Mouse (Mus musculus): Measurements from ENCODE around the gene Crygb. TPM values are rescaled to one million over a fixed set of nuclear protein-coding genes. Genes with fewer than 3 reads are reported as not detected.
"Not testable (repeated sequence)": the region's sequence is repeated elsewhere in the genome, so short reads cannot be mapped to it uniquely, and the experiment has no call there.

Crygb gene
- polyA plus RNA-seq, 1 experiment from 2014 or later: not detected

DNA sequence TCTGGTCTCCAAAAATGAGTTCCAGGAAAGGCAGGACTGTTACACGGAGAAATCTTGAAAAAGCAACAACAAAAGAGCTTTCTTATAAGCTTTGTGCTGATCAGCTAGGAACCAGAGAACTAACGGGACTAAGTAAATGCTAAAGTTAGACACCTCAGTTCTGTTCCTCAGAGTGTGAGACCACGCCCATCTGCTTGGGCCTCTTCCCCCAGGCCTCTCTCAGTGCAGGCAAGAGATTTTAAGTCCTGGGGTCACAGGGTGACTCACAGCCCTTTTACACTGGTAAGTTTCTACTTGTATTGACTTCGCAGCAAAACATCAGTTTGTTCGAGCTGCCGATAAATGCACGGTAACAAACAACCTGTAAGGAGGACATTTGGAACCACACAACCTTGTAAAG, 30.4 kb downstream of the Crygb start:
- Histone ChIP-seq H3K27ac (no peak overlapping the region), H3K4me1 (replicated peaks) (peaks cover 14% of the 10 kb centered on the region), H3K36me3 (no peaks in the 10 kb centered on the region), H3K9me3 (no peaks in the 10 kb centered on the region), H3K27me3 (ENCODE audit: insufficient read depth, poor library complexity, severe bottlenecking) (peaks cover 6% of the 10 kb centered on the region; the same call in 1 of the 2 replicates), H3K4me3 (no peak overlapping the region)
- no peak for DNase-seq (ENCODE audit: low spot score)
- 63% methylated on average over 7 of the region's 7 CpGs for WGBS

GRCm38 (mm10) chr1:65050952-65051351, 31.1 kb downstream of the Crygb start, which contains the start of gene Cryge:
TSS of gene Cryge (minus strand) at chr1:65051149.
- not testable (repeated sequence) for H3K9me3 ChIP-seq; H3K4me3 ChIP-seq; H3K27ac ChIP-seq; H3K36me3 ChIP-seq; H3K27me3 ChIP-seq (ENCODE audit: insufficient read depth, poor library complexity, severe bottlenecking); DNase-seq (ENCODE audit: low spot score)
- 52% methylated on average over 12 of the region's 12 CpGs for WGBS
- H3K4me1 ChIP-seq (replicated peaks): peaks cover 14% of the 10 kb centered on the region

DNA sequence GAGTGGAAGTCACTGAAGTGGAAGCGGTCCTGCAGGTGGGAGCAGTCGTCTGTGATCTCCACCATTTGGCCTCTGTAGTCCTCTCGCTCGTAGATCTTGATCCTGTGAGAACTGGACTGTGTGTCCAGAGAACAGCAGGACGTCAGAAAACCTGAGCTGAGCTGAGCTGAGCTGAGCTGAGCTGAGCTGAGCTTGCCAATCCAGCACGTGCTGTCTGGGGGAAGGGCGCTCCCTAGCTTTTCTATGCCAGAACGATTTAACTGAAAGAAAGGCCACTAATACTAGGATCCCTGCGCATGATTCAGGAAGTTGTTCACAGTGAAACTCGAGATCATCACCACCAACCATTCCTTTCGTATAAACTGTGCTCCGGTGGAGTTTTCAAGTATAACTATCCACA, 33.3 kb downstream of the Crygb start:
- Histone ChIP-seq H3K27me3 (ENCODE audit: insufficient read depth, poor library complexity, severe bottlenecking) (peaks cover 6% of the 10 kb centered on the region; the same call in 1 of the 2 replicates), H3K4me3 (no peak overlapping the region), H3K9me3 (no peaks in the 10 kb centered on the region), H3K4me1 (replicated peaks) (peaks cover 14% of the 10 kb centered on the region), H3K36me3 (no peaks in the 10 kb centered on the region), H3K27ac (no peak overlapping the region)
- no peak for DNase-seq (ENCODE audit: low spot score)
- WGBS: 56% methylated on average over 12 of the region's 12 CpGs

GRCm38 (mm10) chr1:65046401-65047109, 35.5 kb downstream of the Crygb start:
- Histone ChIP-seq H3K9me3 (no peaks in the 10 kb centered on the region), H3K4me3 (no peak overlapping the region), H3K27ac (no peak overlapping the region), H3K36me3 (no peaks in the 10 kb centered on the region), H3K27me3 (ENCODE audit: insufficient read depth, poor library complexity, severe bottlenecking) (peaks cover 6% of the 10 kb centered on the region; the same call in 1 of the 2 replicates), H3K4me1 (replicated peaks) (peaks cover 7% of the 10 kb centered on the region)
- no peak for DNase-seq (ENCODE audit: low spot score)
- 40% methylated on average over 8 of the region's 8 CpGs for WGBS

DNA sequence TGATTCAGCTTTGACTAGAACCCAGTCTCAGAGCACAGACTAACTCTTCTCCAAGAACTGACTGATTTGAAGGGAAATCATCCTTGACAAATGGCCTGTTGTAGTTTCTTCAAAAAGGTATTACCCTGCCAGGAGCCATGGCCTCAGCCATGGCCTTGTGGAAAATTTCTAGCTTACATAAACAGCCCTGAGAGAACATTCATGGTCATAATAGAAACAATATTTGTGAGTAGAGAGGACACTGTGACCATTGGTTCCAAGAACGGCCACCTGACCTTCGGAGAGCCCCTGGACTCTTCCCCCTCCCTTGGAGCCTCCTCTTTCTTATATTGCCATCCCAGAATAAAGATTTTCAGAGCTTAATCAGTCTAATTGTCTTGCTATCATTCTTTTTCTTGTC, 38.7 kb downstream of the Crygb start:
- H3K27me3 ChIP-seq (ENCODE audit: insufficient read depth, poor library complexity, severe bottlenecking): no peaks in the 10 kb centered on the region
- no peak overlapping the region for H3K27ac ChIP-seq
- no peaks in the 10 kb centered on the region for H3K4me1 ChIP-seq (replicated peaks)
- no peaks in the 10 kb centered on the region for H3K9me3 ChIP-seq
- no peak overlapping the region for H3K4me3 ChIP-seq
- no peak for DNase-seq (ENCODE audit: low spot score)
- no peaks in the 10 kb centered on the region for H3K36me3 ChIP-seq
- WGBS: 80% methylated on average over 2 of the region's 2 CpGs

GRCm38 (mm10) chr1:65041837-65042236, 40.3 kb downstream of the Crygb start:
- Histone ChIP-seq H3K4me3 (no peak overlapping the region), H3K27me3 (ENCODE audit: insufficient read depth, poor library complexity, severe bottlenecking) (no peaks in the 10 kb centered on the region), H3K4me1 (replicated peaks) (no peaks in the 10 kb centered on the region), H3K27ac (no peak overlapping the region), H3K36me3 (no peaks in the 10 kb centered on the region), H3K9me3 (no peaks in the 10 kb centered on the region)
- WGBS: 95% methylated on average over 3 of the region's 3 CpGs
- DNase-seq (ENCODE audit: low spot score): no peak

- H3K4me3 ChIP-seq: no peak overlapping the region
- 84% methylated on average over 6 of the region's 6 CpGs for WGBS
- no peak for DNase-seq (ENCODE audit: low spot score)
- no peak overlapping the region for H3K27ac ChIP-seq
- H3K36me3 ChIP-seq: no peaks in the 10 kb centered on the region
- H3K27me3 ChIP-seq (ENCODE audit: insufficient read depth, poor library complexity, severe bottlenecking): no peaks in the 10 kb centered on the region
- H3K4me1 ChIP-seq (replicated peaks): no peaks in the 10 kb centered on the region
- H3K9me3 ChIP-seq: no peaks in the 10 kb centered on the region
Measured at GRCm38 (mm10) chr1:65040806-65041205, 41.3 kb downstream of the Crygb start.

- no peaks in the 10 kb centered on the region for H3K27me3 ChIP-seq (ENCODE audit: insufficient read depth, poor library complexity, severe bottlenecking)
- 83% methylated on average over 3 of the region's 3 CpGs for WGBS
- no peak overlapping the region for H3K4me3 ChIP-seq
- no peak overlapping the region for H3K27ac ChIP-seq
- H3K36me3 ChIP-seq: no peaks in the 10 kb centered on the region
- no peak for DNase-seq (ENCODE audit: low spot score)
- H3K4me1 ChIP-seq (replicated peaks): no peaks in the 10 kb centered on the region
- H3K9me3 ChIP-seq: no peaks in the 10 kb centered on the region
Measured at GRCm38 (mm10) chr1:65039679-65040078, 42.4 kb downstream of the Crygb start.

DNA sequence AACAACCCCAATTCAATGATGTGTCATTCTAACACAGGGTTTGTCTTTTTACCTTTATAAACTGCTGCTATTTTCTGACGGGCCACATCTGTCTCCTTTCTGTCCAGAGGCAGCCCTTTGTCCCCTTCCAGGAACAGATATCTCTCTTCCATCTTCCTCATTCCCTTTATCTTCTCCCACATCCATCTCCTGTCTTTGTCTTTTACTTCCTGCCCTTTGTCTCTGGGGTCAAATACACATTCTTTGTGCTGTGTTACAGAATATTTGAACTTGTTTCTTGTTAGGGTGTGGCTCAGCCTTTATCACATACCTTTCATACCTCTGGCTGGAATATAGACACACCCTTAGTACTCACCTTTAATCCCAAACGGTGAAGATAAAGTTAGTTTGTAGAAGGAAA, 44.5 kb downstream of the Crygb start:
- Histone ChIP-seq H3K27me3 (ENCODE audit: insufficient read depth, poor library complexity, severe bottlenecking) (no peaks in the 10 kb centered on the region), H3K36me3 (no peaks in the 10 kb centered on the region), H3K27ac (no peak overlapping the region), H3K4me1 (replicated peaks) (no peaks in the 10 kb centered on the region), H3K9me3 (no peaks in the 10 kb centered on the region), H3K4me3 (no peak overlapping the region)
- WGBS: 78% methylated on average over 2 of the region's 2 CpGs
- no peak for DNase-seq (ENCODE audit: low spot score)

GRCm38 (mm10) chr1:65035513-65035912, 46.6 kb downstream of the Crygb start:
- no peaks in the 10 kb centered on the region for H3K36me3 ChIP-seq
- H3K27ac ChIP-seq: no peak overlapping the region
- H3K27me3 ChIP-seq (ENCODE audit: insufficient read depth, poor library complexity, severe bottlenecking): no peaks in the 10 kb centered on the region
- H3K4me1 ChIP-seq (replicated peaks): no peaks in the 10 kb centered on the region
- no peak overlapping the region for H3K4me3 ChIP-seq
- WGBS: 46% methylated on average over 3 of the region's 3 CpGs
- H3K9me3 ChIP-seq: no peaks in the 10 kb centered on the region
- no peak for DNase-seq (ENCODE audit: low spot score)

DNA sequence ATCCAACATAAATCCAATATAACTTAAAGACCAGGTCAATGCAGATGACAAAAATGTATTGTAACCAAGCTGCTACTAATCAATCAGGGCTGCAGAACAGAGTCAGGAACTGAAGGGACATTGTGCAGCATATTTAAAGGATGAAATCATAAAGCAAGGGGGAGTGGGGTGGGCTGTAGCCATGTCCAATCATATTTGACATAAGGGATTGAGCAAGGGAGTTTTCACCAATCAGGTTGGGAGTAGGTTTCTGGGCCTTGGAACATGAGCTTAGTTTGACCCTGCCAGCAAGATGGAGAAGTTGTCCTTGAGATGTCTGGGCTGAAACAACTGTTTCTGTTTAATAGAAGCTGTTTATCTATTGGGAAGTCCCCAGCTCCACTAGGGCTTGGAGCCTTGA, 49.4 kb downstream of the Crygb start, which contains the start of gene Akr1cl:
Akr1cl (minus strand) TSS at position 119 of the 400 bp plus-strand sequence.
- H3K27me3 ChIP-seq (ENCODE audit: insufficient read depth, poor library complexity, severe bottlenecking): no peaks in the 10 kb centered on the region
- no peaks in the 10 kb centered on the region for H3K36me3 ChIP-seq
- H3K9me3 ChIP-seq: no peaks in the 10 kb centered on the region
- no peak within 1 kb of the TSS for H3K4me3 ChIP-seq
- no peaks in the 10 kb centered on the region for H3K4me1 ChIP-seq (replicated peaks)
- no peak within 1 kb of the TSS for H3K27ac ChIP-seq
- no peak for DNase-seq (ENCODE audit: low spot score)
